Mouse (Mus musculus): ENCODE measurements at regions not wholly inside any gene's neighbourhood (a gene's known extent, or its start where the extent isn't known, plus 50 kb on each side); places are given as distances from the start of the nearest gene placed in this dataset.

- 67% methylated on average over 2 of the region's 2 CpGs for WGBS
- no peaks in the 10 kb centered on the region for H3K27me3 ChIP-seq (replicated peaks; ENCODE audit: control insufficient read depth, insufficient read depth, low read length)
- no peak overlapping the region for H3K9ac ChIP-seq (ENCODE audit: low read length)
- DNase-seq (ENCODE audit: low spot score) (no peak), ATAC-seq (replicated peaks; ENCODE audit: low FRiP score, low TSS enrichment, low read depth) (no peak)
- no peak overlapping the region for H3K4me3 ChIP-seq (ENCODE audit: low read depth, low read length)
- H3K36me3 ChIP-seq (ENCODE audit: control insufficient read depth, insufficient read depth, low read length): no peaks in the 10 kb centered on the region
- no peaks in the 10 kb centered on the region for H3K4me1 ChIP-seq (replicated peaks; ENCODE audit: control insufficient read depth, insufficient read depth, low read length)
- H3K4me2 ChIP-seq (ENCODE audit: low read length): no peak overlapping the region
- H3K9me3 ChIP-seq (ENCODE audit: control insufficient read depth, low read length): no peaks in the 10 kb centered on the region
- H3K27ac ChIP-seq (ENCODE audit: low read depth): no peak overlapping the region
Observed at GRCm38 (mm10) chr6:148647423-148648390, 183.6 kb downstream of the Ipo8 start.

DNA sequence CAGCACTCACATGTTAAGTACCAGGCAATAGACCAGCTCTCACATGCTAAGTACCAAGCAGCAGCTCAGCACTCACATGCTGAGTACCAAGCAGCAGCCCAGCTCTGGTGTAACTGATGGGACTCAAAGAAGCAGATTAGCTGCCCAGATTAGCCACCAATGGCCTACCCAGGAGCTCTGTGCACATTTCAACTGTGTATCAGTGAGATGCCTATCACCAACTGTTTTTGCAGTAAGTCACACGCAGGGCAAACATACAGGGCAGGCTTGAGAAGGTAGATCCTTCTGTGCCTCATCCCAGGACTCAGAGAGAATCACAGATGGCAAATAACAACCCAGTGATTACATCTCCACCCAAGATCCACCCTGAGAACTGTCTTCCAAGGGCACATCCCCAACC lies 190.7 kb downstream of the Ipo8 start:
- Histone ChIP-seq H3K9ac (ENCODE audit: low read length) (no peak overlapping the region), H3K4me3 (ENCODE audit: low read depth, low read length) (no peak overlapping the region), H3K36me3 (ENCODE audit: control insufficient read depth, insufficient read depth, low read length) (no peaks in the 10 kb centered on the region), H3K4me1 (replicated peaks; ENCODE audit: control insufficient read depth, insufficient read depth, low read length) (no peaks in the 10 kb centered on the region), H3K9me3 (ENCODE audit: control insufficient read depth, low read length) (no peaks in the 10 kb centered on the region), H3K27me3 (replicated peaks; ENCODE audit: control insufficient read depth, insufficient read depth, low read length) (no peaks in the 10 kb centered on the region), H3K27ac (ENCODE audit: low read depth) (no peak overlapping the region), H3K4me2 (ENCODE audit: low read length) (no peak overlapping the region)
- no peak for DNase-seq (ENCODE audit: low spot score)
- ATAC-seq (replicated peaks; ENCODE audit: low FRiP score, low TSS enrichment, low read depth): no peak
- 81% methylated on average over 1 of the region's 1 CpGs for WGBS

DNA sequence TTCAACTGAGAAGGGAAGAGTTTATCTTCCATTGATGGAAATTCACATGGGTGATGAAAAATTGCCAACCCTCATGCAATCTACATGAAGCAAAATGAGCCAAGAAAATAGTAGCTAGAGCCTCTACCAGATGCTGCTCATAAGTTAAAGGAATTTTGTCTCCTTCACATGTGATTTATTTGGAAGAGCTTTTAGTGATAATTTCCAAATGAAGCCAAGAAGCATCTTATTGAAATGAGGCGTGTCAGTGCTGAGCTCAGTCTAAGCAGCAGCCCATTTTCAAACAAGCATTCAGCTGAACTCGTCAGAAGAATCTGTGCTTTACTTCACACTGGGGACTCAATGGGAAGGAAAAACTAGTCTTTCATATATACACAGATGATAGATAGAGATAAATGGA lies 190.0 kb upstream of the Tmtc1 start:
- H3K9me3 ChIP-seq (ENCODE audit: control insufficient read depth, low read length): no peaks in the 10 kb centered on the region
- H3K4me3 ChIP-seq (ENCODE audit: low read depth, low read length): no peak overlapping the region
- H3K4me2 ChIP-seq (ENCODE audit: low read length): no peak overlapping the region
- H3K27me3 ChIP-seq (replicated peaks; ENCODE audit: control insufficient read depth, insufficient read depth, low read length): no peaks in the 10 kb centered on the region
- no peaks in the 10 kb centered on the region for H3K36me3 ChIP-seq (ENCODE audit: control insufficient read depth, insufficient read depth, low read length)
- no peak overlapping the region for H3K9ac ChIP-seq (ENCODE audit: low read length)
- DNase-seq (ENCODE audit: low spot score) (no peak), ATAC-seq (replicated peaks; ENCODE audit: low FRiP score, low TSS enrichment, low read depth) (no peak)
- no peak overlapping the region for H3K27ac ChIP-seq (ENCODE audit: low read depth)
- H3K4me1 ChIP-seq (replicated peaks; ENCODE audit: control insufficient read depth, insufficient read depth, low read length): no peaks in the 10 kb centered on the region
- 82% methylated on average over 2 of the region's 2 CpGs for WGBS

DNA sequence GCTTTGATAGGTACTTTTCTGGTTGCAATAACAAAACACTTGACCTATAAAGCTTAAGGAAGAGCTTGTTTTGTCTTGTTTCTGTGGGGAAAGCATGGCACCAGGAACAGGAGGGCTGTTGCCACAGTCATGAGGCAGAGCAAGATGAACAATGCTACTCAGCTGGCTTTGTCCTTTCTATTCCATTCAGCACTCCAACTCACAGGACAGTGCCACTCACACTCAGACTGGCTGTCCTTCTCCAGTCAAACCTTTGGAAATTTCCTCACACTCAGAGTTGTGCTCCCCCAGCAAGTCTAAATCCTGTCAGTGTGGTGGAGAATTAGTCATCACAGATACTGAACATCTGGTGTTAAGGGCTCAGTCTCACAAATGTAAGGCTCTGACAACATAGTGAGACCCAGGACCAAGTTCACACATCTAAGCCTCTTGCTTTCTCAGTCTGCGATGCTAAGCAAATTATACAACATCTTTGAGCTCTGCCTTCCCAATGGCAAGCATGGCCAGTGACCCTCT lies 183.0 kb upstream of the Tmtc1 start:
- H3K27me3 ChIP-seq (replicated peaks; ENCODE audit: control insufficient read depth, insufficient read depth, low read length): no peaks in the 10 kb centered on the region
- H3K9ac ChIP-seq (ENCODE audit: low read length): no peak overlapping the region
- no peaks in the 10 kb centered on the region for H3K4me1 ChIP-seq (replicated peaks; ENCODE audit: control insufficient read depth, insufficient read depth, low read length)
- H3K4me2 ChIP-seq (ENCODE audit: low read length): no peak overlapping the region
- WGBS: 94% methylated on average over 1 of the region's 1 CpGs
- no peak overlapping the region for H3K4me3 ChIP-seq (ENCODE audit: low read depth, low read length)
- no peaks in the 10 kb centered on the region for H3K9me3 ChIP-seq (ENCODE audit: control insufficient read depth, low read length)
- no peak overlapping the region for H3K27ac ChIP-seq (ENCODE audit: low read depth)
- no peaks in the 10 kb centered on the region for H3K36me3 ChIP-seq (ENCODE audit: control insufficient read depth, insufficient read depth, low read length)
- DNase-seq (ENCODE audit: low spot score) (no peak), ATAC-seq (replicated peaks; ENCODE audit: low FRiP score, low TSS enrichment, low read depth) (no peak)

DNA sequence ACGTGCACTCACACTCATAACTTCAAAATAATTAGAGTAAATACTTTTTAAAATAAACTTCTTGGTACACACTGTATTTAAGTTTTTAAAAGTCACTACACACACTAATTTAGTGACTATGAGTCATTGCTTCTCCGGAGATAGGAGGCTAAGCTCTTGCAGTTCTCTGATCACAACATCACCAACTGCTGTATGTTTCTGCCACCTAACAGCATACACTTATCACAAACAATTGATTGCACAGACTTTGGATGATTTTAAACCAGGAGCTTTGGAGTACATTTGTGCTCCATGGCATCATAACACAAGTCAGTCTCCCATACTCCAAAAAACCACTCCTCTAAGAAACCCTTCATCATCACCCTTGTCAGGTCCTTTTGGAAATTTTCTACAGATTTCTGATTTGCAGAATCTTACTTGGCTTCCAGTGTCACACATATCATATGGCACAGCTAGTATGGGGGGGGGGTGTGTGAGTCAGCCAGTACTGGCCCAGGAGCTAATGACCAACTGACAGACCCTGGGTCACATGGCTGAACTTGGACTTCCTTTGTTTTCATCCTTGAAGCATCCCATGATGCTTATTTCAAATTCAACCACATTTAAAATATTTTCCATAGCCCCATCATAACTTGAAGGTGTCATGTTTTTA lies 179.1 kb upstream of the Tmtc1 start:
- Histone ChIP-seq H3K4me2 (ENCODE audit: low read length) (no peak overlapping the region), H3K4me1 (replicated peaks; ENCODE audit: control insufficient read depth, insufficient read depth, low read length) (no peaks in the 10 kb centered on the region), H3K9ac (ENCODE audit: low read length) (no peak overlapping the region), H3K36me3 (ENCODE audit: control insufficient read depth, insufficient read depth, low read length) (no peaks in the 10 kb centered on the region), H3K27ac (ENCODE audit: low read depth) (no peak overlapping the region), H3K9me3 (ENCODE audit: control insufficient read depth, low read length) (no peaks in the 10 kb centered on the region), H3K27me3 (replicated peaks; ENCODE audit: control insufficient read depth, insufficient read depth, low read length) (no peaks in the 10 kb centered on the region), H3K4me3 (ENCODE audit: low read depth, low read length) (no peak overlapping the region)
- WGBS: 90% methylated on average over 2 of the region's 2 CpGs
- DNase-seq (ENCODE audit: low spot score): no peak
- no peak for ATAC-seq (replicated peaks; ENCODE audit: low FRiP score, low TSS enrichment, low read depth)

DNA sequence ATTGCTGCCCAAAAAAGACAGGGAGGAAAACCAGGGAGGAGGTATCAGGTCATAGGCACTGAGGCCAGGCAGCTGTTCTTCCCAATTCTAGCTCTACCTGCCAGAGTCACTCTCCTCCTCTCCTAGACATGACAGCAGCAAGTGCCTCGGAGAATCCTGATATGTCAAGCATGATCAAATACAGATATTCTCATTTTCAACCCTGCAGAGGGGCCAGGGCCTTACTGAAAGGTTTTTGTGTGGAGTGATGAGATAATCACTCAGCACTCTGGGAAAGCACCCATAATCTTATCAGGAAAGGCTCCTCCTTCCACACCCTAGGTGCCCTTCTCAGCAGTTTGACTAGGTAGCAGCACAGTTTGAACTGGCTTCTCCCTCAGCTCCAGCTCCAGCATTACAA lies 175.8 kb upstream of the Tmtc1 start:
- ATAC-seq (replicated peaks; ENCODE audit: low FRiP score, low TSS enrichment, low read depth) (no peak), DNase-seq (ENCODE audit: low spot score) (no peak)
- Histone ChIP-seq H3K4me3 (ENCODE audit: low read depth, low read length) (no peak overlapping the region), H3K4me2 (ENCODE audit: low read length) (no peak overlapping the region), H3K9ac (ENCODE audit: low read length) (no peak overlapping the region), H3K27ac (ENCODE audit: low read depth) (no peak overlapping the region), H3K27me3 (replicated peaks; ENCODE audit: control insufficient read depth, insufficient read depth, low read length) (no peaks in the 10 kb centered on the region), H3K9me3 (ENCODE audit: control insufficient read depth, low read length) (no peaks in the 10 kb centered on the region), H3K36me3 (ENCODE audit: control insufficient read depth, insufficient read depth, low read length) (no peaks in the 10 kb centered on the region), H3K4me1 (replicated peaks; ENCODE audit: control insufficient read depth, insufficient read depth, low read length) (peaks cover 8% of the 10 kb centered on the region)
- 33% methylated on average over 1 of the region's 1 CpGs for WGBS

DNA sequence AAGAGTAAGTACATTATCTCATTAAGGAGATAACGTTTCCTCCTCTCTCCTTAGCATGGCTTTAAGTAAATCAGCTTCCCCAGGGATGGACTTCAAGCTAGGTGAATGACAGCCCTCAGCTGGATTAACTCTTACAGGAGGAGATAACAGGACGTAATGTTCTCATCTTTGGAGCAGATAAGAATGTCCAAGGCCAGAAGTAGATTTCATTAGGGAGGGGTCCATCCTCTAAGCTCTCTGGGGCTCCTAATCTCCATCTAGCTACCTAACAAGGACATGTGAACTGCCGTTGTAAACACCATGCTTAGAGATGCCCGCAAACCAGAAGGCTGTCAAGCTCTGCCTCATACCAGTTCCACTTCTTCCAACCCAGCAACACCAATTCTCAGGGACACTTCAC lies 171.7 kb upstream of the Tmtc1 start:
- WGBS: 15% methylated on average over 4 of the region's 4 CpGs
- H3K4me2 ChIP-seq (ENCODE audit: low read length): 0 out of 2 replicates have a peak overlapping the region, but pooled peaks have one; percentile 0
- no peak for ATAC-seq (replicated peaks; ENCODE audit: low FRiP score, low TSS enrichment, low read depth)

DNA sequence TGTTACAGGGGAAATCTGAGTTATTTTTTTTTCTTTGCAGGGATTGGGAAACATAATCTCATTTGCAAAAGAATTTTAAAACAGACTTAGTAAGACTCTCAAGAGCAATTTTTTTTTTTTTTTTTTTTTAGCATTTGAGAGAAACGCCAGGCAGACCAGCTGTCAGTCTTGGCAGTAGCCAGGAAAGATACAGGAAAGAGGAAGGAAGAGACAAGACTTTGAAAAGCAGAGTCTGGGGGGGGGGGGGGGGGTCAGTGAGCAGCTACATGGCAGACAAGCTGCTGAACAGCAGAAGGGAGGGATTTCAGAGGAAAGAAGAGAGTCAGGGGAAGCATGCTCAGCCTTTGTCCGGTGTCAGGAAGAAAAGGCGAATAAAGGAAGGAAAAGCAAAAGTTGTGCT lies 171.3 kb upstream of the Tmtc1 start:
- DNase-seq (ENCODE audit: low spot score): no peak
- no peaks in the 10 kb centered on the region for H3K27me3 ChIP-seq (replicated peaks; ENCODE audit: control insufficient read depth, insufficient read depth, low read length)
- H3K4me3 ChIP-seq (ENCODE audit: low read depth, low read length): no peak overlapping the region
- H3K4me1 ChIP-seq (replicated peaks; ENCODE audit: control insufficient read depth, insufficient read depth, low read length): peaks cover 8% of the 10 kb centered on the region
- H3K9ac ChIP-seq (ENCODE audit: low read length): no peak overlapping the region
- 29% methylated on average over 3 of the region's 3 CpGs for WGBS
- H3K27ac ChIP-seq (ENCODE audit: low read depth): no peak overlapping the region
- ATAC-seq (replicated peaks; ENCODE audit: low FRiP score, low TSS enrichment, low read depth): no peak
- H3K9me3 ChIP-seq (ENCODE audit: control insufficient read depth, low read length): no peaks in the 10 kb centered on the region
- no peaks in the 10 kb centered on the region for H3K36me3 ChIP-seq (ENCODE audit: control insufficient read depth, insufficient read depth, low read length)
- H3K4me2 ChIP-seq (ENCODE audit: low read length): 0 out of 2 replicates have a peak overlapping the region, but pooled peaks have one; percentile 0

More for the DNA sequence above, 171.7 kb upstream of the Tmtc1 start:
- DNase-seq (ENCODE audit: low spot score): no peak
- peaks cover 8% of the 10 kb centered on the region for H3K4me1 ChIP-seq (replicated peaks; ENCODE audit: control insufficient read depth, insufficient read depth, low read length)
- H3K4me3 ChIP-seq (ENCODE audit: low read depth, low read length): no peak overlapping the region
- H3K27me3 ChIP-seq (replicated peaks; ENCODE audit: control insufficient read depth, insufficient read depth, low read length): no peaks in the 10 kb centered on the region
- no peaks in the 10 kb centered on the region for H3K36me3 ChIP-seq (ENCODE audit: control insufficient read depth, insufficient read depth, low read length)
- H3K9me3 ChIP-seq (ENCODE audit: control insufficient read depth, low read length): no peaks in the 10 kb centered on the region
- H3K9ac ChIP-seq (ENCODE audit: low read length): no peak overlapping the region
- no peak overlapping the region for H3K27ac ChIP-seq (ENCODE audit: low read depth)
